Mouse (Mus musculus): Measurements from ENCODE around the gene Rbmx2. TPM values are rescaled to one million over a fixed set of nuclear protein-coding genes. Genes with fewer than 3 reads are reported as not detected.

Rbmx2 gene
- polyA plus RNA-seq, 1 experiment, result 31.1 TPM

DNA sequence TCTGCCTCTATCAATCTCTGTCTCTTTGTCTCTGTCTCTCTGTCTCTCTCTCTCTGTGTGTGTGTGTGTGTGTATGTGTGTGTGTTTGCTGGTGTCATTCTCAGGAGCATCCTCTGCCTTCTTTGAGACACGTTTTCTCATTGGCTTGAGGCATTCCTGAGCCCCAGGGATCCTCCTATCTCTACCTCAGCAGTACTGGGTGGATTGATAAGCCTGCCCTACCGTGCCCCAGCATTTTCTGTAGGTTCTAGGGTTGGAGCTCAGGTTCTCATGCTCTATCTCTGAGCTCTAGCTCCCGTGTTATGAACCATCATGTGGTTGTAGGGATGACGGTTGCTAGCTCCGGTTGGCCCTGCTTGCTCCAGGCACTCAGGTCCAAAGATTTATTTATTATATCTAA is 10.9 kb upstream of the Rbmx2 start:
- no peaks in the 10 kb centered on the region for H3K36me3 ChIP-seq (ENCODE audit: control insufficient read depth, insufficient read depth, low read length, poor library complexity, severe bottlenecking)
- H3K27me3 ChIP-seq (ENCODE audit: control insufficient read depth, insufficient read depth, low read length, poor library complexity, severe bottlenecking), result no peaks in the 10 kb centered on the region
- H3K4me1 ChIP-seq (ENCODE audit: control insufficient read depth, insufficient read depth, low read length), result no peaks in the 10 kb centered on the region
- TF ChIP-seq CTCF (IDR thresholded peaks at IDR 0.05; ENCODE audit: low read depth, low read length), result no peak
- no peak for TF ChIP-seq EP300 (IDR thresholded peaks at IDR 0.05; ENCODE audit: insufficient read depth, low read depth, low read length)
- TF ChIP-seq POLR2A (IDR thresholded peaks at IDR 0.05; ENCODE audit: insufficient read depth, low read length), result no peak
- H3K4me3 ChIP-seq (ENCODE audit: low read depth, low read length), result no peak overlapping the region
- H3K27ac ChIP-seq (ENCODE audit: insufficient read depth, low read length), result no peak overlapping the region
- H3K9me3 ChIP-seq (replicated peaks; ENCODE audit: control insufficient read depth, insufficient read depth, low read length, poor library complexity, severe bottlenecking), result no peaks in the 10 kb centered on the region
- H3K9ac ChIP-seq (ENCODE audit: low read depth, poor library complexity, severe bottlenecking), result no peak overlapping the region

DNA sequence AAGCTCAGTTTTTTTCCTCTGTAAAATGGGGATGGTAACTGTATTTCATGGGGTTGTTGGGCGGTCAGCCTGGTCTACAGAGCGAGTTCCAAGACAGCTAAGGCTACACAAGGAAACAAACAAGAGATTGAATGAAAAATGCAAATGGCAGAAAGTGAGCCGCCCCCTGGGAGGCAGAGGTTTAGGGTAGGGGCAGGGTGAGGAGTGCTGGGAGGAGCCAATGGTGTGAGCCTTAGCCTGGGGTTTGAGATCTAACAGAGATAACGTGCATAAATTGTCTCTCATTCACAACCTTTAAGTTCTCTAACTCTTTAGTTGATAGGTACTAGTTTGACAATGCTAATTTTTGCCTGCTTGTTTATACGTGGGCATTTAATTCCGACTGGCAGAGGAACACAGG is 344 bp upstream of the Rbmx2 start:
- TF ChIP-seq CTCF (IDR thresholded peaks at IDR 0.05; ENCODE audit: low read depth, low read length) (no peak), EP300 (IDR thresholded peaks at IDR 0.05; ENCODE audit: insufficient read depth, low read depth, low read length) (no peak), POLR2A (IDR thresholded peaks at IDR 0.05; ENCODE audit: insufficient read depth, low read length) (no peak)
- Histone ChIP-seq H3K4me1 (ENCODE audit: control insufficient read depth, insufficient read depth, low read length) (no peaks in the 10 kb centered on the region), H3K27me3 (ENCODE audit: control insufficient read depth, insufficient read depth, low read length, poor library complexity, severe bottlenecking) (no peaks in the 10 kb centered on the region), H3K4me3 (ENCODE audit: low read depth, low read length) (peak overlapping the region; percentile 69), H3K27ac (ENCODE audit: insufficient read depth, low read length) (no peak overlapping the region), H3K9me3 (replicated peaks; ENCODE audit: control insufficient read depth, insufficient read depth, low read length, poor library complexity, severe bottlenecking) (no peaks in the 10 kb centered on the region), H3K9ac (ENCODE audit: low read depth, poor library complexity, severe bottlenecking) (no peak overlapping the region), H3K36me3 (ENCODE audit: control insufficient read depth, insufficient read depth, low read length, poor library complexity, severe bottlenecking) (peaks cover 2% of the 10 kb centered on the region; the same call in 1 of the 2 replicates)

DNA sequence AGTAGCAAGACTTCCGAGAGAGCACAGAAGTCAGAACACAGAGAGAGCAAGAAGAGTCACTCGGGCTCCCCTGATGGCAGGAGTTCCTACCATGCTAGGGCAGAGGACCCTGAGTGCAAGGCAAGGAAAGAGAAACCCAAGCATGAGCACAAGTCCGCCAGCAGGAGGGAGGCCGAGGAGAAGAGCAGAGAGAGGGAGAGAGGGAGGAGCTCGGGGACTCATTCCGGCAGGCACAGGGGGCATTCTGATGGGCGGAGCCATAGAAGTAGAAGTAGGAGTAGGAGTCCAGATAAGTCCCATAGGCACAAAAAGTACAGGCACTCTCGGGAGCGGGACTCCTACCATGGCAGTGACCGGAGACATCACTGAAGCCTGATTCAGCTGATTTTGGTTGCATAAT is 14.9 kb downstream of the Rbmx2 start:
- Histone ChIP-seq H3K9ac (ENCODE audit: low read depth, poor library complexity, severe bottlenecking) (no peak overlapping the region), H3K9me3 (replicated peaks; ENCODE audit: control insufficient read depth, insufficient read depth, low read length, poor library complexity, severe bottlenecking) (peaks cover 7% of the 10 kb centered on the region; the same call in 1 of the 2 replicates), H3K36me3 (ENCODE audit: control insufficient read depth, insufficient read depth, low read length, poor library complexity, severe bottlenecking) (peaks cover 4% of the 10 kb centered on the region; the same call in 1 of the 2 replicates), H3K27me3 (ENCODE audit: control insufficient read depth, insufficient read depth, low read length, poor library complexity, severe bottlenecking) (no peaks in the 10 kb centered on the region), H3K4me1 (ENCODE audit: control insufficient read depth, insufficient read depth, low read length) (no peaks in the 10 kb centered on the region), H3K4me3 (ENCODE audit: low read depth, low read length) (no peak overlapping the region), H3K27ac (ENCODE audit: insufficient read depth, low read length) (no peak overlapping the region)
- no peak for TF ChIP-seq POLR2A (IDR thresholded peaks at IDR 0.05; ENCODE audit: insufficient read depth, low read length)
- TF ChIP-seq EP300 (IDR thresholded peaks at IDR 0.05; ENCODE audit: insufficient read depth, low read depth, low read length), result no peak
- no peak for TF ChIP-seq CTCF (IDR thresholded peaks at IDR 0.05; ENCODE audit: low read depth, low read length)

DNA sequence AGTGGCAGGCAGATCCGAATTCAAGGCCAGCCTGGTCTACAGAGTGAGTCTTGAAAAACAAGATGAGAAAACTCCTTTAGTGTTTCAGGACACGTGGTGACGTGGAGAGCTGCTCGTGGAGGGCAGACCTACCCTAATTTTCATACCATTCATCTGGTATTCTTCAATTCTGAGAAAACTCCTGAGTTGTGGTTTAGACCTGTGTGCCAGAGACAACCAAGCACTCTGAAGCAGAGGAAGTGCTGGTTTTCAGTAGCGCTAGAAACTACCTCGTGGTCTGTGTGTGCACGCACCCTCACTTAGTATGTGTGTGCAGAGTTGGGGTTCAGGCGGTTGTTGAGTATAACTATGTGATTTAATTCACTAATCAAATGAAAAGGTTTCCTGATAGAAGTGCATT is 18.0 kb downstream of the Rbmx2 start:
- Histone ChIP-seq H3K4me3 (ENCODE audit: low read depth, low read length) (no peak overlapping the region), H3K9ac (ENCODE audit: low read depth, poor library complexity, severe bottlenecking) (no peak overlapping the region), H3K36me3 (ENCODE audit: control insufficient read depth, insufficient read depth, low read length, poor library complexity, severe bottlenecking) (peaks cover 4% of the 10 kb centered on the region; the same call in 1 of the 2 replicates), H3K9me3 (replicated peaks; ENCODE audit: control insufficient read depth, insufficient read depth, low read length, poor library complexity, severe bottlenecking) (no peaks in the 10 kb centered on the region), H3K4me1 (ENCODE audit: control insufficient read depth, insufficient read depth, low read length) (no peaks in the 10 kb centered on the region), H3K27me3 (ENCODE audit: control insufficient read depth, insufficient read depth, low read length, poor library complexity, severe bottlenecking) (no peaks in the 10 kb centered on the region), H3K27ac (ENCODE audit: insufficient read depth, low read length) (no peak overlapping the region)
- no peak for TF ChIP-seq CTCF (IDR thresholded peaks at IDR 0.05; ENCODE audit: low read depth, low read length)
- no peak for TF ChIP-seq EP300 (IDR thresholded peaks at IDR 0.05; ENCODE audit: insufficient read depth, low read depth, low read length)

DNA sequence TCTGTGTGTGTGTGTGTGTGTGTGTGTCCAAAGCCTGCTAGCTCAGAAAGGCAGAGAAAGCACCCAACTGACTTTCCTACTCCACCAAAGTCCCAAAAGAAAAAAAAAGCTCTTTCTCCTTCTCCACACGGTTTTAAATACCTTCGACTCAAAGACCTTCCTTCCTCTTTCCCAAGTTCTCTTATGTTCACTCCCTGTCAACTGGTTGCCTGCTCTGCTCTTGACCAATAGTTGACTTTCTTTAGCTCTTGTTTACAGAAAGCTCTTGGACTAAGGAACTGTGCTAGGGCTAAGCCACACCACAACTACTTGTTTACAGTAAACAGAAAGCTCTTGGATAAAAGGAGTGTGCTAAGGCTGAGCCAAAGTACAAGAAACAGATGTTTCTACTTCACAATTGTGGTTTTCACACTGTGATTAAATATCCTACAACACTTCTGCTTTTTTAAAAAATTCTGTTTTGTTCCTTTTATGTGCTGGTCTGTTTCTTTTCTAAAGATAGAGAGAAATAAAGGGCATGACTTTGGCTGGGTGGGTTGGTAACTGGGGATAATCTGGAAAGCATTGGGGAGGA is 60.0 kb downstream of the Rbmx2 start:
- Histone ChIP-seq H3K27ac (ENCODE audit: insufficient read depth, low read length) (no peak overlapping the region), H3K27me3 (ENCODE audit: control insufficient read depth, insufficient read depth, low read length, poor library complexity, severe bottlenecking) (no peaks in the 10 kb centered on the region), H3K9me3 (replicated peaks; ENCODE audit: control insufficient read depth, insufficient read depth, low read length, poor library complexity, severe bottlenecking) (no peaks in the 10 kb centered on the region), H3K36me3 (ENCODE audit: control insufficient read depth, insufficient read depth, low read length, poor library complexity, severe bottlenecking) (no peaks in the 10 kb centered on the region), H3K4me3 (ENCODE audit: low read depth, low read length) (no peak overlapping the region), H3K4me1 (ENCODE audit: control insufficient read depth, insufficient read depth, low read length) (no peaks in the 10 kb centered on the region), H3K9ac (ENCODE audit: low read depth, poor library complexity, severe bottlenecking) (no peak overlapping the region)
- TF ChIP-seq POLR2A (IDR thresholded peaks at IDR 0.05; ENCODE audit: insufficient read depth, low read length), result no peak
- no peak for TF ChIP-seq EP300 (IDR thresholded peaks at IDR 0.05; ENCODE audit: insufficient read depth, low read depth, low read length)
- TF ChIP-seq CTCF (IDR thresholded peaks at IDR 0.05; ENCODE audit: low read depth, low read length), result no peak

Other genes with a start within 250 kb of the Rbmx2 start
- gene Elf4, start 231.9 kb upstream of the Rbmx2 start, polyA plus RNA-seq (2011; ENCODE audit: insufficient read depth, insufficient read length, low read depth, missing spikeins), result 5.6 and 6.1 TPM in 2 replicates
- 45.9 and 47.4 TPM in 2 replicates for gene Aifm1, start 181.4 kb upstream of the Rbmx2 start, polyA plus RNA-seq (2011; ENCODE audit: insufficient read depth, insufficient read length, low read depth, missing spikeins)
- gene Rab33a, start 175.7 kb upstream of the Rbmx2 start, polyA plus RNA-seq (2011; ENCODE audit: insufficient read depth, insufficient read length, low read depth, missing spikeins), result 0.97 and 1.4 TPM in 2 replicates
- 40.8 and 47.4 TPM in 2 replicates for gene Zfp280c, start 100.5 kb upstream of the Rbmx2 start, polyA plus RNA-seq (2011; ENCODE audit: insufficient read depth, insufficient read length, low read depth, missing spikeins)
- 7.4 and 8.2 TPM in 2 replicates for gene Slc25a14, start 71.6 kb upstream of the Rbmx2 start, polyA plus RNA-seq (2011; ENCODE audit: insufficient read depth, insufficient read length, low read depth, missing spikeins)
- gene Gpr119, start 20.5 kb upstream of the Rbmx2 start, polyA plus RNA-seq (2011; ENCODE audit: insufficient read depth, insufficient read length, low read depth, missing spikeins), result not detected in 2 replicates
- gene Gm595, start 182.7 kb downstream of the Rbmx2 start, polyA plus RNA-seq (2011; ENCODE audit: insufficient read depth, insufficient read length, low read depth, missing spikeins), result not detected in 2 replicates

Data from ES-Bruce4 (cell line).